ENCODE assay signal across 8 mouse cellular contexts in genomic region chr5:137645091-137645651, GRCm38 (mm10). TPM values are rescaled to one million over a fixed set of nuclear protein-coding genes. Genes with fewer than 3 reads are reported as not detected.
DNase-seq lines count a peak whose midpoint lies in the region; ATAC-seq and TF ChIP-seq lines count a peak whose summit lies in the region.

No protein-coding gene starts in this region.

- H3K9ac ChIP-seq in embryonic facial prominence, embryonic 14.5 days (ENCODE audit: low read depth, low read length) = 0 out of 2 replicates have a peak overlapping the region, but pooled peaks have one; percentile 38
- no peak overlapping the region for H3K9ac ChIP-seq in kidney, embryonic 15.5 days
- H3K9ac ChIP-seq in stomach, embryonic 14.5 days (replicated peaks; ENCODE audit: low read depth, low read length) = no peak overlapping the region

- DNase-seq in lung, adult 2 months = peak; percentile 48
- DNase-seq in lung, postnatal 14 days = no peak
- no peak for DNase-seq in embryonic facial prominence, embryonic 14.5 days (ENCODE audit: low spot score)
- DNase-seq in layer of hippocampus, adult 8-10 months (ENCODE audit: low spot score in 2 of 2) = no peak
- DNase-seq in cerebellum, postnatal 36 days = no peak

- peak overlapping the region; percentile 20 for H3K4me3 ChIP-seq in lung, adult 2 months (replicated peaks; ENCODE audit: extremely low read depth, low read depth, low read length)
- peak overlapping the region; percentile 32 for H3K4me3 ChIP-seq in embryonic facial prominence, embryonic 14.5 days (ENCODE audit: low read depth, low read length)
- peak overlapping the region; percentile 38 for H3K4me3 ChIP-seq in kidney, embryonic 15.5 days (replicated peaks)
- peak overlapping the region; percentile 14 for H3K4me3 ChIP-seq in stomach, embryonic 14.5 days (ENCODE audit: low read depth, low read length)

- H3K4me1 ChIP-seq in lung, adult 2 months (ENCODE audit: control insufficient read depth, insufficient read depth, low read length) = no peaks in the 10 kb centered on the region
- H3K4me1 ChIP-seq in embryonic facial prominence, embryonic 14.5 days (ENCODE audit: control insufficient read depth, insufficient read depth, low read length) = peaks cover 14% of the 10 kb centered on the region
- peaks cover 62% of the 10 kb centered on the region for H3K4me1 ChIP-seq in kidney, embryonic 15.5 days
- H3K4me1 ChIP-seq in stomach, embryonic 14.5 days (ENCODE audit: control insufficient read depth, insufficient read depth, low read length) = peaks cover 17% of the 10 kb centered on the region

- no peak for TF ChIP-seq POLR2A in lung, adult 2 months (IDR thresholded peaks at IDR 0.05; ENCODE audit: borderline replicate concordance, extremely low read depth, low read depth, low read length)

- 5% methylated on average over 44 of the region's 44 CpGs for WGBS in lung, adult 2 months
- 4% methylated on average over 44 of the region's 44 CpGs for WGBS in embryonic facial prominence, embryonic 14.5 days
- 2% methylated on average over 44 of the region's 44 CpGs for WGBS in kidney, embryonic 15.5 days
- WGBS in stomach, embryonic 14.5 days = 5% methylated on average over 44 of the region's 44 CpGs

- no peaks in the 10 kb centered on the region for H3K9me3 ChIP-seq in embryonic facial prominence, embryonic 14.5 days (ENCODE audit: control insufficient read depth, low read length)
- no peaks in the 10 kb centered on the region for H3K9me3 ChIP-seq in kidney, embryonic 15.5 days (replicated peaks)
- no peaks in the 10 kb centered on the region for H3K9me3 ChIP-seq in stomach, embryonic 14.5 days (ENCODE audit: control insufficient read depth, low read depth, low read length)

- no peak overlapping the region for H3K27ac ChIP-seq in embryonic facial prominence, embryonic 14.5 days (replicated peaks; ENCODE audit: low read depth, low read length)
- H3K27ac ChIP-seq in kidney, embryonic 15.5 days = 0 out of 2 replicates have a peak overlapping the region, but pooled peaks have one; percentile 37
- no peak overlapping the region for H3K27ac ChIP-seq in stomach, embryonic 14.5 days (ENCODE audit: low read length)

- H3K36me3 ChIP-seq in embryonic facial prominence, embryonic 14.5 days (ENCODE audit: control insufficient read depth, insufficient read depth, low read length) = peaks cover 24% of the 10 kb centered on the region
- H3K36me3 ChIP-seq in kidney, embryonic 15.5 days = peaks cover 30% of the 10 kb centered on the region
- peaks cover 20% of the 10 kb centered on the region for H3K36me3 ChIP-seq in stomach, embryonic 14.5 days (ENCODE audit: control insufficient read depth, insufficient read depth, low read length)

- H3K27me3 ChIP-seq in embryonic facial prominence, embryonic 14.5 days (replicated peaks; ENCODE audit: control insufficient read depth, insufficient read depth, low read length) = peaks cover 29% of the 10 kb centered on the region
- peaks cover 26% of the 10 kb centered on the region for H3K27me3 ChIP-seq in kidney, embryonic 15.5 days
- H3K27me3 ChIP-seq in stomach, embryonic 14.5 days (ENCODE audit: control insufficient read depth, insufficient read depth, low read length) = peaks cover 8% of the 10 kb centered on the region; the same call in 1 of the 2 replicates

- TF ChIP-seq CTCF in lung, adult 2 months (IDR thresholded peaks at IDR 0.05; ENCODE audit: insufficient read depth, low read length) = no peak

- peak overlapping the region; percentile 54 for H3K4me2 ChIP-seq in embryonic facial prominence, embryonic 14.5 days (ENCODE audit: low read depth, low read length)
- peak overlapping the region; percentile 63 for H3K4me2 ChIP-seq in kidney, embryonic 15.5 days
- peak overlapping the region; percentile 45 for H3K4me2 ChIP-seq in stomach, embryonic 14.5 days (replicated peaks; ENCODE audit: low read depth, low read length)

- no peak for ATAC-seq in embryonic facial prominence, embryonic 14.5 days (ENCODE audit: low read depth)
- no peak for ATAC-seq in kidney, embryonic 15.5 days (replicated peaks; ENCODE audit: low FRiP score)
- ATAC-seq in megakaryocyte progenitor cell, adult 5-6 weeks (replicated peaks; ENCODE audit: poor library complexity) = peak; percentile 58
- no peak for ATAC-seq in stomach, embryonic 14.5 days (ENCODE audit: insufficient number of reproducible peaks, insufficient read depth, low FRiP score, low read depth)

RNA-seq across cellular contexts. Expression of gene Irs3, which starts 0.3 kb away (rescaled TPM):
- polyA plus RNA-seq in lung, adult 2 months (2012; rRNA removed) = 3.6 and 4.4 TPM in 2 replicates
- polyA plus RNA-seq in embryonic facial prominence, embryonic 14.5 days (2014; fragmentation: Nextera tagmentation; extraction: Ambion mirVana) = 0.14 and 0.21 TPM in 2 replicates
- 0.80 and 0.82 TPM in 2 replicates for polyA plus RNA-seq in kidney, embryonic 15.5 days (2015; fragmentation: Nextera tagmentation; extraction: Ambion mirVana)
- total RNA-seq in megakaryocyte progenitor cell, adult 5-6 weeks (2015) = not detected in 2 replicates
- not detected in 2 replicates for total RNA-seq in megakaryocyte progenitor cell, adult 5-6 weeks (2017)
- 0.17 TPM in 1 of 2 replicates, not detected in the other for polyA plus RNA-seq in stomach, embryonic 14.5 days (2014; fragmentation: Nextera tagmentation; extraction: Ambion mirVana)
- total RNA-seq in layer of hippocampus, adult 8-10 months (2022) = under 1 TPM; 0.12 to 0.49 (median 0.28) TPM

RNA-seq across cellular contexts. Expression of gene Sap25, which starts 4.0 kb away (rescaled TPM):
- 150 and 162 TPM in 2 replicates for polyA plus RNA-seq in lung, adult 2 months (2012; rRNA removed)
- 6.3 and 7.2 TPM in 2 replicates for polyA plus RNA-seq in embryonic facial prominence, embryonic 14.5 days (2014; fragmentation: Nextera tagmentation; extraction: Ambion mirVana)
- 8.2 and 10.5 TPM in 2 replicates for polyA plus RNA-seq in kidney, embryonic 15.5 days (2015; fragmentation: Nextera tagmentation; extraction: Ambion mirVana)
- 24.9 and 29.5 TPM in 2 replicates for total RNA-seq in megakaryocyte progenitor cell, adult 5-6 weeks (2015)
- total RNA-seq in megakaryocyte progenitor cell, adult 5-6 weeks (2017) = 14.2 and 18.0 TPM in 2 replicates
- polyA plus RNA-seq in stomach, embryonic 14.5 days (2014; fragmentation: Nextera tagmentation; extraction: Ambion mirVana) = 9.8 and 9.9 TPM in 2 replicates
- total RNA-seq in layer of hippocampus, adult 8-10 months (2022) = 10 to 100 TPM in 3 of 4 experiments, 1 to 10 TPM in 1; 8.0 to 14.2 (median 10.6) TPM

RNA-seq across cellular contexts. Expression of gene Gm20605, which starts 16.2 kb away (rescaled TPM):
- polyA plus RNA-seq in lung, adult 2 months (2012; rRNA removed) = 63.8 and 65.2 TPM in 2 replicates
- 6.4 and 6.6 TPM in 2 replicates for polyA plus RNA-seq in embryonic facial prominence, embryonic 14.5 days (2014; fragmentation: Nextera tagmentation; extraction: Ambion mirVana)
- 10.4 and 13.1 TPM in 2 replicates for polyA plus RNA-seq in kidney, embryonic 15.5 days (2015; fragmentation: Nextera tagmentation; extraction: Ambion mirVana)
- 5.5 and 8.3 TPM in 2 replicates for total RNA-seq in megakaryocyte progenitor cell, adult 5-6 weeks (2015)
- total RNA-seq in megakaryocyte progenitor cell, adult 5-6 weeks (2017) = 4.3 and 8.0 TPM in 2 replicates
- polyA plus RNA-seq in stomach, embryonic 14.5 days (2014; fragmentation: Nextera tagmentation; extraction: Ambion mirVana) = 8.1 and 10.7 TPM in 2 replicates
- 10 to 100 TPM; 14.7 to 24.8 (median 19.2) TPM for total RNA-seq in layer of hippocampus, adult 8-10 months (2022)

RNA-seq across cellular contexts. Expression of gene Lrch4, which starts 16.2 kb away (rescaled TPM):
- 79.4 and 105 TPM in 2 replicates for polyA plus RNA-seq in lung, adult 2 months (2012; rRNA removed)
- polyA plus RNA-seq in embryonic facial prominence, embryonic 14.5 days (2014; fragmentation: Nextera tagmentation; extraction: Ambion mirVana) = 36.5 and 40.1 TPM in 2 replicates
- polyA plus RNA-seq in kidney, embryonic 15.5 days (2015; fragmentation: Nextera tagmentation; extraction: Ambion mirVana) = 47.4 and 50.6 TPM in 2 replicates
- total RNA-seq in megakaryocyte progenitor cell, adult 5-6 weeks (2015) = 37.8 and 38.0 TPM in 2 replicates
- 27.3 and 29.5 TPM in 2 replicates for total RNA-seq in megakaryocyte progenitor cell, adult 5-6 weeks (2017)
- polyA plus RNA-seq in stomach, embryonic 14.5 days (2014; fragmentation: Nextera tagmentation; extraction: Ambion mirVana) = 37.1 and 39.2 TPM in 2 replicates
- total RNA-seq in layer of hippocampus, adult 8-10 months (2022) = 10 to 100 TPM; 18.8 to 26.8 (median 22.5) TPM

RNA-seq across cellular contexts. Expression of gene Fbxo24, which starts 16.4 kb away (rescaled TPM):
- 0.89 and 1.0 TPM in 2 replicates for polyA plus RNA-seq in lung, adult 2 months (2012; rRNA removed)
- 0.10 and 0.25 TPM in 2 replicates for polyA plus RNA-seq in embryonic facial prominence, embryonic 14.5 days (2014; fragmentation: Nextera tagmentation; extraction: Ambion mirVana)
- 0.16 and 0.17 TPM in 2 replicates for polyA plus RNA-seq in kidney, embryonic 15.5 days (2015; fragmentation: Nextera tagmentation; extraction: Ambion mirVana)
- not detected in 2 replicates for total RNA-seq in megakaryocyte progenitor cell, adult 5-6 weeks (2015)
- 0.21 TPM in 1 of 2 replicates, not detected in the other for total RNA-seq in megakaryocyte progenitor cell, adult 5-6 weeks (2017)
- 0.14 and 0.20 TPM in 2 replicates for polyA plus RNA-seq in stomach, embryonic 14.5 days (2014; fragmentation: Nextera tagmentation; extraction: Ambion mirVana)
- under 1 TPM; 0.22 to 0.69 (median 0.34) TPM for total RNA-seq in layer of hippocampus, adult 8-10 months (2022)

Comparison
In these comparisons a context has a peak if more than half of its experiments do, and no peak if none do; other contexts are left out.
1. RNA of gene Sap25, which starts 4.0 kb away (polyA plus RNA-seq): 150 to 162 TPM in lung, adult 2 months; 8.2 to 10.5 TPM in kidney, embryonic 15.5 days, 9.8 to 9.9 TPM in stomach, embryonic 14.5 days and 6.3 to 7.2 TPM in embryonic facial prominence, embryonic 14.5 days; every median in the first group is over 10 times any median in the second.
2. Peak in every context shown above with its lines, with median percentiles within 50 percentile points of each other: H3K4me3 ChIP-seq and H3K4me2 ChIP-seq.